Mouse (Mus musculus): ENCODE results near the gene Tmem52.

- no peak for TF ChIP-seq CTCF (conservative IDR thresholded peaks at IDR 0.05; ENCODE audit: insufficient read depth, insufficient read length, low read depth, low read length)
- no peak for TF ChIP-seq POLR2A (IDR thresholded peaks at IDR 0.05; ENCODE audit: low read depth, low read length)
Observed at GRCm38 (mm10) chr4:155432358-155432757, 36.6 kb upstream of the Tmem52 start.

Data from kidney, adult 2 months (tissue).